Mouse (Mus musculus) right cerebral cortex, postnatal 25 days (tissue): ENCODE results near the gene AB124611.
"Not testable (repeated sequence)": the region's sequence is repeated elsewhere in the genome, so short reads cannot be mapped to it uniquely, and the experiment has no call there.

Experiments used
- DNase-seq: peaks from one replicate; pipeline ENCODE4 v3.0.0; 2022

Gene AB124611

GRCm38 (mm10) chr9:21525142-21525936 lies 637 bp upstream of the AB124611 start:
- DNase-seq: no peak

GRCm38 (mm10) chr9:21526634-21526944 lies 613 bp downstream of the AB124611 start:
- no peak for DNase-seq

- no peak for DNase-seq
Measured at GRCm38 (mm10) chr9:21527100-21527801, 1.3 kb downstream of the AB124611 start.

- DNase-seq: no peak
Measured at GRCm38 (mm10) chr9:21527917-21528324, 1.9 kb downstream of the AB124611 start.

GRCm38 (mm10) chr9:21536501-21536900 lies 10.5 kb downstream of the AB124611 start:
- no peak for DNase-seq

GRCm38 (mm10) chr9:21537009-21537408 lies 11.0 kb downstream of the AB124611 start:
- DNase-seq: no peak

- DNase-seq: no peak
Measured at GRCm38 (mm10) chr9:21539981-21540753, 14.2 kb downstream of the AB124611 start.

- not testable (repeated sequence) for DNase-seq
Measured at GRCm38 (mm10) chr9:21542001-21542400, 16.0 kb downstream of the AB124611 start.

- DNase-seq: peak; percentile 12
Measured at GRCm38 (mm10) chr9:21545351-21545915, 19.5 kb downstream of the AB124611 start.

- DNase-seq: peak; percentile 100
Measured at GRCm38 (mm10) chr9:21545916-21546788, 20.2 kb downstream of the AB124611 start.

GRCm38 (mm10) chr9:21546789-21547074 lies 20.8 kb downstream of the AB124611 start, which contains the start of gene Carm1:
Gene Carm1, plus strand, starts transcription at chr9:21546894.
- no peak for DNase-seq

- DNase-seq: peak; percentile 69
Measured at GRCm38 (mm10) chr9:21547075-21547941, 21.3 kb downstream of the AB124611 start.

GRCm38 (mm10) chr9:21551049-21551448 lies 25.1 kb downstream of the AB124611 start:
- no peak for DNase-seq

- no peak for DNase-seq
Measured at GRCm38 (mm10) chr9:21553607-21554273, 27.8 kb downstream of the AB124611 start.

GRCm38 (mm10) chr9:21555198-21555742 lies 29.3 kb downstream of the AB124611 start:
- DNase-seq: no peak

GRCm38 (mm10) chr9:21556996-21557395 lies 31.0 kb downstream of the AB124611 start:
- no peak for DNase-seq

GRCm38 (mm10) chr9:21557556-21557955 lies 31.6 kb downstream of the AB124611 start:
- DNase-seq: no peak

GRCm38 (mm10) chr9:21558366-21558765 lies 32.4 kb downstream of the AB124611 start:
- no peak for DNase-seq

- DNase-seq: no peak
Measured at GRCm38 (mm10) chr9:21559151-21559550, 33.2 kb downstream of the AB124611 start.

- DNase-seq: no peak
Measured at GRCm38 (mm10) chr9:21564420-21564819, 38.4 kb downstream of the AB124611 start.
